Mouse (Mus musculus) regulatory T cell (primary cell): ENCODE data around the gene Slc1a4.

Source experiments
- in situ Hi-C: fragments of 300-600 bp; cut with MboI, MseI; formaldehyde crosslinking; loops from one replicate; pipeline ENCODE4 v1.15.1; 2025; ENCODE audit warnings: high pct_unique_total_duplicates

Gene Slc1a4

GRCm38 (mm10) chr11:20325073-20325694 lies 7.3 kb downstream of the Slc1a4 start:
- in situ Hi-C loops = no loop called here

- in situ Hi-C loops = no loop called here
Observed at GRCm38 (mm10) chr11:20324006-20324405, 8.5 kb downstream of the Slc1a4 start.

GRCm38 (mm10) chr11:20322366-20322765 lies 10.1 kb downstream of the Slc1a4 start:
- in situ Hi-C loops = no loop called here

- in situ Hi-C loops = no loop called here
Observed at GRCm38 (mm10) chr11:20320661-20321060, 11.9 kb downstream of the Slc1a4 start.

- in situ Hi-C loops = no loop called here
Observed at GRCm38 (mm10) chr11:20318659-20319454, 13.7 kb downstream of the Slc1a4 start.

- in situ Hi-C loops = no loop called here
Observed at GRCm38 (mm10) chr11:20313576-20313975, 18.9 kb downstream of the Slc1a4 start.

GRCm38 (mm10) chr11:20309044-20309443 lies 23.5 kb downstream of the Slc1a4 start:
- in situ Hi-C loops = no loop called here

- in situ Hi-C loops = no loop called here
Observed at GRCm38 (mm10) chr11:20307409-20307808, 25.1 kb downstream of the Slc1a4 start.

GRCm38 (mm10) chr11:20305641-20306040 lies 26.9 kb downstream of the Slc1a4 start:
- in situ Hi-C loops = no loop called here

GRCm38 (mm10) chr11:20304341-20304740 lies 28.2 kb downstream of the Slc1a4 start:
- in situ Hi-C loops = no loop called here

GRCm38 (mm10) chr11:20301332-20301731 lies 31.2 kb downstream of the Slc1a4 start:
- in situ Hi-C loops = no loop called here

- in situ Hi-C loops = no loop called here
Observed at GRCm38 (mm10) chr11:20300850-20301249, 31.7 kb downstream of the Slc1a4 start.

- in situ Hi-C loops = no loop called here
Observed at GRCm38 (mm10) chr11:20299900-20300299, 32.6 kb downstream of the Slc1a4 start.

GRCm38 (mm10) chr11:20284463-20284862 lies 48.0 kb downstream of the Slc1a4 start:
- in situ Hi-C loops = no loop called here

- in situ Hi-C loops = no loop called here
Observed at GRCm38 (mm10) chr11:20282601-20283219, 49.8 kb downstream of the Slc1a4 start.

- in situ Hi-C loops = no loop called here
Observed at GRCm38 (mm10) chr11:20280982-20281381, 51.5 kb downstream of the Slc1a4 start.

- in situ Hi-C loops = no loop called here
Observed at GRCm38 (mm10) chr11:20278702-20279101, 53.8 kb downstream of the Slc1a4 start.

GRCm38 (mm10) chr11:20277106-20277505 lies 55.4 kb downstream of the Slc1a4 start:
- in situ Hi-C loops = no loop called here

GRCm38 (mm10) chr11:20275974-20276373 lies 56.5 kb downstream of the Slc1a4 start:
- in situ Hi-C loops = no loop called here

GRCm38 (mm10) chr11:20269885-20270284 lies 62.6 kb downstream of the Slc1a4 start:
- in situ Hi-C loops = loop anchor here (10.0 kb wide), 1 partner anchor 125 kb away; no protein-coding TSS in a partner anchor

- in situ Hi-C loops = loop anchor here (10.0 kb wide), 1 partner anchor 132 kb away; no protein-coding TSS in a partner anchor
Observed at GRCm38 (mm10) chr11:20262628-20263380, 69.7 kb downstream of the Slc1a4 start.

GRCm38 (mm10) chr11:20254791-20255190 lies 77.7 kb downstream of the Slc1a4 start:
- in situ Hi-C loops = no loop called here
